ENCODE assay signal across 9 mouse cellular contexts in genomic region chr1:184827175-184827701, GRCm38 (mm10). TPM values are rescaled to one million over a fixed set of nuclear protein-coding genes. Genes with fewer than 3 reads are reported as not detected.
DNase-seq lines count a peak whose midpoint lies in the region; ATAC-seq lines count a peak whose summit lies in the region.
"Had no signal": no experiment of that assay in that cellular context is flagged by ENCODE, and none has a peak within 500 bp of the region (broad histone marks: within the 10 kb centered on the region; RNA-seq: fewer than 3 reads in every experiment).

No protein-coding gene starts in this region.

- ATAC-seq in heart, embryonic 16.5 days (replicated peaks; ENCODE audit: extremely low read depth, insufficient read depth, low FRiP score): no peak
- ATAC-seq in erythroblast, adult 5-6 weeks (replicated peaks; ENCODE audit: low FRiP score, poor library complexity, severe bottlenecking): no peak

- peak overlapping the region; percentile 43 for H3K4me2 ChIP-seq in heart, embryonic 16.5 days (ENCODE audit: low read depth, low read length)

- no peaks in the 10 kb centered on the region for H3K27me3 ChIP-seq in heart, embryonic 16.5 days (ENCODE audit: control insufficient read depth, insufficient read depth, low read length)
- H3K27me3 ChIP-seq in limb, embryonic 10.5 days (ENCODE audit: low read depth, poor library complexity, severe bottlenecking): 0 out of 2 replicates have a peak, but pooled peaks cover 5% of the 10 kb centered on the region

- no peak overlapping the region for H3K27ac ChIP-seq in heart, embryonic 16.5 days (ENCODE audit: low read length)
- no peak overlapping the region for H3K27ac ChIP-seq in limb, embryonic 10.5 days

- WGBS in heart, embryonic 16.5 days: 32% methylated on average over 23 of the region's 23 CpGs
- WGBS in limb, embryonic 10.5 days: 30% methylated on average over 23 of the region's 23 CpGs

- peak; percentile 45 for DNase-seq in ovary, adult 18-20 months (ENCODE audit: low spot score)
- DNase-seq in ovary, postnatal 14 days (ENCODE audit: low spot score): no peak
- no peak for DNase-seq in limb, embryonic 10.5 days (ENCODE audit: low spot score)
- peak; percentile 66 for DNase-seq in retina, postnatal 1 day
- no peak for DNase-seq in thymus, postnatal 14 days
- no peak for DNase-seq in right cerebral cortex, adult 2 months (ENCODE audit: low spot score in 2 of 2)

- H3K9ac ChIP-seq in heart, embryonic 16.5 days (ENCODE audit: low read length): peak overlapping the region; percentile 23

- no peaks in the 10 kb centered on the region for H3K9me3 ChIP-seq in heart, embryonic 16.5 days (replicated peaks; ENCODE audit: control insufficient read depth, low read length)
- no peaks in the 10 kb centered on the region for H3K9me3 ChIP-seq in limb, embryonic 10.5 days (replicated peaks)

- peaks cover 23% of the 10 kb centered on the region for H3K36me3 ChIP-seq in heart, embryonic 16.5 days (ENCODE audit: control insufficient read depth, insufficient read depth)
- H3K36me3 ChIP-seq in limb, embryonic 10.5 days: peaks cover 30% of the 10 kb centered on the region

- H3K4me1 ChIP-seq in heart, embryonic 16.5 days (ENCODE audit: control insufficient read depth, insufficient read depth, low read length): peaks cover 12% of the 10 kb centered on the region
- peaks cover 16% of the 10 kb centered on the region for H3K4me1 ChIP-seq in limb, embryonic 10.5 days

- H3K4me3 ChIP-seq in heart, embryonic 16.5 days (ENCODE audit: low read length): peak overlapping the region; percentile 28
- 0 out of 2 replicates have a peak overlapping the region, but pooled peaks have one; percentile 21 for H3K4me3 ChIP-seq in limb, embryonic 10.5 days

RNA-seq across cellular contexts. Expression of gene Marc1, which starts 16.1 kb away (rescaled TPM):
- polyA plus RNA-seq in heart, embryonic 16.5 days (2015; fragmentation: Nextera tagmentation; extraction: Ambion mirVana): 0.29 TPM in 1 of 2 replicates, not detected in the other
- 0.15 and 0.24 TPM in 2 replicates for polyA plus RNA-seq in limb, embryonic 10.5 days (2016; fragmentation: Nextera tagmentation; extraction: Ambion mirVana)
- not detected in 2 replicates for total RNA-seq in erythroblast, adult 5-6 weeks (2015; ENCODE audit: low replicate concordance)
- total RNA-seq in erythroblast, adult 5-6 weeks (2017; ENCODE audit: low replicate concordance): not detected in 2 replicates
- total RNA-seq: left cerebral cortex, postnatal 10 days had no signal

RNA-seq across cellular contexts. Expression of gene Marc2, which starts 19.0 kb away (rescaled TPM):
- 117 and 137 TPM in 2 replicates for polyA plus RNA-seq in heart, embryonic 16.5 days (2015; fragmentation: Nextera tagmentation; extraction: Ambion mirVana)
- polyA plus RNA-seq in limb, embryonic 10.5 days (2016; fragmentation: Nextera tagmentation; extraction: Ambion mirVana): 68.9 and 84.4 TPM in 2 replicates
- 31.6 and 35.5 TPM in 2 replicates for total RNA-seq in erythroblast, adult 5-6 weeks (2015; ENCODE audit: low replicate concordance)
- total RNA-seq in erythroblast, adult 5-6 weeks (2017; ENCODE audit: low replicate concordance): 24.7 and 25.2 TPM in 2 replicates

RNA-seq across cellular contexts. Expression of gene C130074G19Rik, which starts 55.8 kb away (rescaled TPM):
- polyA plus RNA-seq in heart, embryonic 16.5 days (2015; fragmentation: Nextera tagmentation; extraction: Ambion mirVana): 1.1 and 1.3 TPM in 2 replicates
- polyA plus RNA-seq in limb, embryonic 10.5 days (2016; fragmentation: Nextera tagmentation; extraction: Ambion mirVana): 0.48 and 0.64 TPM in 2 replicates
- total RNA-seq in erythroblast, adult 5-6 weeks (2015; ENCODE audit: low replicate concordance): not detected in 2 replicates
- not detected in 2 replicates for total RNA-seq in erythroblast, adult 5-6 weeks (2017; ENCODE audit: low replicate concordance)

Comparison
In these comparisons a context has a peak if more than half of its experiments do, and no peak if none do; other contexts are left out.
1. DNase-seq: peak in ovary, adult 18-20 months (single experiment) and retina, postnatal 1 day (single experiment); none in ovary, postnatal 14 days (single experiment), limb, embryonic 10.5 days (single experiment), thymus, postnatal 14 days (single experiment) and right cerebral cortex, adult 2 months (0 of 2).